Mouse (Mus musculus) gastrocnemius, adult 2 months (tissue): ENCODE data around the gene Spaca9. TPM values are rescaled to one million over a fixed set of nuclear protein-coding genes. Genes with fewer than 3 reads are reported as not detected.
A peak's percentile ranks its signal among the peaks of the same experiment; 100 is the strongest.

Source experiments
- DNase-seq: peaks from one replicate; pipeline ENCODE4 v3.0.0; 2022
- H3K27ac ChIP-seq: fragments of 200-600 bp; 2 replicates; pipeline ENCODE4 v1.8.1; 2022; ENCODE audit warnings: mild to moderate bottlenecking
- H3K4me3 ChIP-seq: fragments of 200-600 bp; 2 replicates; pipeline ENCODE4 v1.8.1; 2022; ENCODE audit warnings: mild to moderate bottlenecking, moderate library complexity
- CTCF ChIP-seq: fragments of 200-600 bp; IDR thresholded peaks from 2 replicates; pipeline ENCODE4 v1.8.1; 2022; ENCODE audit warnings: antibody characterized with exemption, mild to moderate bottlenecking, moderate library complexity
- intact Hi-C: fragments of 180-260 bp; cut with DNase I; formaldehyde crosslinking; loops from one replicate; pipeline ENCODE4 v1.15.1; 2025
- long read RNA-seq, 2 experiments: library from polyadenylated mRNA; stranded (forward); transcript quantifications; one replicate each; pipeline ENCODE4 v2.0.0; 2021
- total RNA-seq, 2 experiments: library from RNA; stranded (reverse); gene quantifications; 2 replicates each; pipeline ENCODE4 v1.2.3; 2021

Gene Spaca9
- total RNA-seq = not detected
- long read RNA-seq, experiment 1 = 0 reads
- long read RNA-seq, experiment 2 = 0 reads

DNA sequence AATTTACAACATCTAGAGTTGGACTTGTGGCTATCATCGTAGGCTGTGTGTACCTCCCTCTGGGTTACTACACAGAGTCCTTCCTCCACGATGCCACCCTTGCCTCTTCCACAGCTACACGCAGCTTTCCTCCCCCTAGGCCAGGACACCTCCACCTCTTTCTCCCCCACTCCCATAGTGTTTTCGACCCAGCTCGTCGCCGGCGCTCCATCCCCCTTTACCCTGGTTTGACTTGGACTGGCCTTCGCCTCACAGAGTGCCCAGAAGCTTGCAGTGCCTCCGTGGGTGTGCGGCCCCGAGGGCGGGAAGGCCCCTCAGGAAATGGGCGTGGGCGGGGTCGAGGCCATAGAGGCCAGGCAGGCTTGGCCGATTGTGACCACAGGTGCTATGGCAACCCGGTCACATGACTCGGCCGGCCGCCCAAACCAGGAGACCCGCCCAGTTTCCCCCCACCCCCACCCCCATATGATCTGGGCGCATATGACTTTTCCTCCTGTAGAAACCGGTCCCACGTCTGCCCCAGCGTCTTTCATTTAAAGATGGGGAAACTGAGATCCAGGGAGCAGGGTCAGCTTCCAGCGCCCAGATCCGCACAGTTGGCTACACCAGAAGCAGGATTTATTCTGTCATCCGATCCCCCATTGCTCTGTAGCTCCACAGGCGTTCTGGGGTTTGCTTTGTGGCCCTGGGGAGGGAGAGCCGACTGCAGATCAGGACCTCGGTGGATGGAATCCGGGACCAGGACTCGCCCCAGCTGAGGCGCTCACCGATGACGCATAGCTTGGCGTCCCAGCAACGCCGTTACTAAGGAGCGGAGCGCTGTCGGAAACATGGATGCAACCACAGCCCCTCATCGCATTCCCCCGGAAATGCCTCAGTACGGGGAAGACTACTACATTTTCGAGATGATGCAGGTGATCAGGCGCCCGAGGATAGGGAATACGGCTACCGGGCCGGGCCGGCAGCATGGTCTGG is at the start of gene Spaca9, which contains the start of gene Ak8:
Gene Spaca9 (minus strand): TSS at position 367 of the 975 bp plus-strand sequence.
Gene Ak8 (plus strand): TSS at position 804 of the 975 bp plus-strand sequence.
- peak; percentile 79 for DNase-seq
- intact Hi-C loops = no loop called here
- no peak for TF ChIP-seq CTCF
- Histone ChIP-seq H3K4me3 (peak within 1 kb of the TSS; percentile 89), H3K27ac (peak within 1 kb of the TSS; percentile 68; the same call in 1 of the 2 replicates)

GRCm38 (mm10) chr2:28747705-28748104 is 48.2 kb upstream of the Spaca9 start:
- H3K27ac ChIP-seq = no peak overlapping the region
- intact Hi-C loops = no loop called here
- H3K4me3 ChIP-seq = no peak overlapping the region
- TF ChIP-seq CTCF = no peak
- no peak for DNase-seq

- no peak overlapping the region for H3K27ac ChIP-seq
- H3K4me3 ChIP-seq = no peak overlapping the region
- intact Hi-C loops = no loop called here
- no peak for DNase-seq
- no peak for TF ChIP-seq CTCF
These were observed 47.3 kb upstream of the Spaca9 start for GRCm38 (mm10) chr2:28746682-28747332.

DNA sequence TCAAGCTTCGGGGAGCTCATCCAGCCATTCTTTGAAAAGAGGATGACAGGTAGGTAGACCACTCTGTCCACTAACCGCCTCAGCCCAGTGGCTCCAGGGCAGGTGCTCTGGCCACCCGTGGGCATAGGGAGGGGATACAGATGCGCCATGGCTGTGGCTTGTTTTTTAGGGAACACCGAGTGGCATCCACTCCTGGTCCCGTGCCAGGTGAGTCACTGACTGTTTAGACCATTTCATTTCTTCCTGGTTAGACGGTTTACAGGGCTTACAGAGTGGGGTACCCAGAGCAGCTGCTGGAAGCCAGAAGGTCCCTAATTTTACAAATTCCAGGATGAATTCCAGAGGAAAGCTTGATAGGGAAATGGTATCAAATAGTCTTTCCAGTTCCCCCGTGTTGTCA is 43.2 kb upstream of the Spaca9 start:
- no peak for TF ChIP-seq CTCF
- no peak overlapping the region for H3K27ac ChIP-seq
- no peak overlapping the region for H3K4me3 ChIP-seq

GRCm38 (mm10) chr2:28740159-28740558 is 40.6 kb upstream of the Spaca9 start:
- no peak overlapping the region for H3K27ac ChIP-seq
- no peak overlapping the region for H3K4me3 ChIP-seq
- DNase-seq = no peak
- no peak for TF ChIP-seq CTCF
- intact Hi-C loops = no loop called here

More for the DNA sequence above, 43.2 kb upstream of the Spaca9 start:
- DNase-seq = no peak
- intact Hi-C loops = no loop called here

DNA sequence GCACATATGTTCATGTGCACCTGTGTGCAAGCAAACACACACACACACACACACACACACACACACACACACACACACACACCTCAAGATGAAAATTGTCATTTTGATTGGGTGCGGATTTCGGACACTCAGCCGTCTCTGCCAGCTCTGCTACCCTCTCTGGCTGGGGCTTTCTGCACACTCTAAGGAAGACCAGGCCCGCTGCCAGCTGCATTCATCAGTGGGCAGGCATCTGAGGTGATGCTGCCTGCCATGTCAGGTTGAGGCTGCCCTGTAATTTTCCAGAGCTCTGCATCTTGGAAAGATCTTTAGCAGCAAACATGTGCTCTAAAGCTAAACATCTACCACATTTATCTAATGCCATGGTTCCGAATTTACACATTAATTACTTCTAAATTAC is 37.6 kb upstream of the Spaca9 start:
- TF ChIP-seq CTCF = no peak
- no peak for DNase-seq
- Histone ChIP-seq H3K4me3 (no peak overlapping the region), H3K27ac (no peak overlapping the region)
- intact Hi-C loops = no loop called here

DNA sequence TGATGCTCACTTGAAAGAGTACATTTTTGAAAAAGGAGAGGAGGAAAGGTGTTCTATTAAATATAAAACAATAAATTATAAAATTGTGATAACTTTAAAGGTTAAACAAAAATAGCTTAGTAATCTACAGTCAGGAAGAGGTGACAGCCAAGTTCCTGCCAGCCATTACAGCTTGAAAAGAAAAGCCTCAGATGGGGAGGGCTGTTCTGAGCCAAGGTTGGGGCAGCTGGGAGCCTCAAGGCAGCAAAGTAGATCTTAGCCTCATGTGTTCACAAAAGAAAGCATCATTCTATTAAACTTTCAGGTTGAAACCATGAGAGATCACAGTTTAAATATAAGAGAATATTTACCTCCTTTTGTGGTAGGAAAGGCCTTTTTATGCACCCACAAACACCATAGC is 31.1 kb upstream of the Spaca9 start:
- intact Hi-C loops = no loop called here
- Histone ChIP-seq H3K27ac (no peak overlapping the region), H3K4me3 (no peak overlapping the region)
- DNase-seq = no peak
- TF ChIP-seq CTCF = no peak

GRCm38 (mm10) chr2:28727786-28728404 is 28.4 kb upstream of the Spaca9 start:
- no peak for DNase-seq
- no peak for TF ChIP-seq CTCF
- intact Hi-C loops = no loop called here
- Histone ChIP-seq H3K27ac (no peak overlapping the region), H3K4me3 (no peak overlapping the region)

DNA sequence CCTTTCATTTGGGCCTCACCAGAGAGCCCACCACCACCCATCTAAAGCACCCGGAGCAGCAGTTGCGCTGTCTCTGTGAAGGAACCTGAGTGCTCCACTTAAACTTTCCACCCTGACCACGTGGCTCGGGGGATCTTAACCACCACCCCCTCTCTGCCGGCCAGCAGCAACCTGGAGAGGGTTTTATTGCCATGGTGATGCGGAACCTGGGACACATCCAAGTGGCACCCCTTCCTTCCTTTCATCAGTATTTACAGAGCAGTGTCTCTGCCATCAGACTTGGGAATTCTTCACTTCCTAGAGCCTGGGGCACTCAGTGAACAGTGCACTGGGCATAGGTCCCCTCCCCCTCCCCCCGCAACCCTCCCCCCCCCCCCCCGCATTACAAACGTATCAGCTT is 24.4 kb upstream of the Spaca9 start:
- Histone ChIP-seq H3K27ac (no peak overlapping the region), H3K4me3 (no peak overlapping the region)
- no peak for TF ChIP-seq CTCF
- intact Hi-C loops = no loop called here
- DNase-seq = no peak

GRCm38 (mm10) chr2:28722419-28722818 is 22.9 kb upstream of the Spaca9 start:
- TF ChIP-seq CTCF = no peak
- intact Hi-C loops = no loop called here
- DNase-seq = no peak
- no peak overlapping the region for H3K27ac ChIP-seq
- no peak overlapping the region for H3K4me3 ChIP-seq

DNA sequence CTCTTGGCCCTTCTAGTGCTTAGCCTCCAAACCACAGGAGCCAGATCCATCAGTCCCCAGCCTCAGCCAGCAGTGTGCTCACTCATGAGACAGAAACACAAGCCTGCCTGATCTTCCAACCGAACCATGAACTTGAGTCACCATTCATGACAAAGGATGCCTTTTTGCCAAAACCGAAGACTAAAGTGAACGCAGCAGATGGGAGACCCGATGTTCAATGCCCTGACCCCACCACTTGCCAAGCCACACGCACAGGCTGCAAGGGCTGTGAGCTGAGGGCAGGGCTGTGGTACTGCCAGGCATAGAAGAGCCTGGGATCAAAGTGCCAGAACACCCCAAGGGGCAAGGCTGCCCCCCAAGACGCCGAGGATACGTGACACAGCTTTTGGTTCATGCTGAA is 13.5 kb upstream of the Spaca9 start:
- Histone ChIP-seq H3K27ac (no peak overlapping the region), H3K4me3 (no peak overlapping the region)
- intact Hi-C loops = no loop called here
- TF ChIP-seq CTCF = no peak
- DNase-seq = no peak

- intact Hi-C loops = no loop called here
- no peak overlapping the region for H3K27ac ChIP-seq
- TF ChIP-seq CTCF = no peak
- no peak for DNase-seq
- H3K4me3 ChIP-seq = no peak overlapping the region
These were observed 7.3 kb upstream of the Spaca9 start for GRCm38 (mm10) chr2:28706787-28707186.

GRCm38 (mm10) chr2:28706106-28706636 is 6.6 kb upstream of the Spaca9 start:
- Histone ChIP-seq H3K4me3 (no peak overlapping the region), H3K27ac (no peak overlapping the region)
- intact Hi-C loops = no loop called here
- DNase-seq = no peak
- TF ChIP-seq CTCF = no peak
